Mouse (Mus musculus) adrenal gland, adult 2 months (tissue): ENCODE data around the gene Smyd3. TPM values are rescaled to one million over a fixed set of nuclear protein-coding genes. Genes with fewer than 3 reads are reported as not detected.
A peak's percentile ranks its signal among the peaks of the same experiment; 100 is the strongest.

Experiments used
- DNase-seq: peaks from one replicate; pipeline ENCODE4 v3.0.0; 2021
- polyA plus RNA-seq: library from polyadenylated mRNA; depleted of rRNA; stranded (reverse); fragments of >200 nt; gene quantifications from 2 replicates; pipeline ENCODE4 v1.2.3, GENCODE M21; 2012
- total RNA-seq, 2 experiments: library from RNA; stranded (reverse); gene quantifications; 2 replicates each; pipeline ENCODE4 v1.2.3; 2021

Smyd3 gene
- total and polyA plus RNA-seq, 3 experiments: 0.80 to 7.1 (median 5.0) TPM

DNA sequence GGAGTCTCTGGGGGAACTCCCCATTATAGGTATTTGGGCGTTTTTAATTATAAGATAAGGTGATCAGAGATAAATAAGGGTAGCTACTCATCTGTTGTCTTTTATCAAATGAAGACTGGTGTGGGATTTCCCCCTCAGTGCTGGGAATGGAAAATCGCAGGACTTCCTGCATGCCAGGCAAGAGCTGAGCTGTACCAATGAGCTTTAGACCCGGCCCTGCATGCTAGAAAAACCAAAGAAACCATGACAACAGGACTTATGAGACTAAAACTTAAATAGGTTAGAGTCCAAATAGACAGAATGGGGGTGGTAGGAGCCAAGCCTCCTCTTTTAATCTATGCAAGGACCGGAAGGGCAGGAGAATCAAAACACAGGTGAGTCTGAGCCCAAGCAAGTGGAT, 492.7 kb downstream of the Smyd3 start:
- DNase-seq: no peak

DNA sequence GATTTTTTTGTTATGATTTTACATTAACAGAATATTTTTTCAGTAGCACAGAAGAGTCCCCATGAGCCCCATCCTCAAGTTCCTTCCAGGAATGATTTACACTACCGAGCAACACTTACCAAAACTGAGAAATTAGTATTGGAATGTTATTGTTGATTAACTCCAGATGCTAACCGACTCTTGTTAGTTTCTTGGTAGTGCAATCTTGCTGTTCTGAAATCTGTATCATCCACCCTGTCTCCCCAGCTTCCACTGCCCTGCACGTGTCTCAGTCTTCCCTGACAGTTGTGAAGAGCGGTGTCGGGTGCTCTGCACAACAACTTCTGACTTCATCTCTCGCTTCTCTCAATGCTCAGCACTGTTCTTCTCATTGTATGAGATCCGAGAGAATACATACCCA, 494.4 kb downstream of the Smyd3 start:
- no peak for DNase-seq

GRCm38 (mm10) chr1:179017428-179017827, 500.4 kb downstream of the Smyd3 start:
- no peak for DNase-seq

DNA sequence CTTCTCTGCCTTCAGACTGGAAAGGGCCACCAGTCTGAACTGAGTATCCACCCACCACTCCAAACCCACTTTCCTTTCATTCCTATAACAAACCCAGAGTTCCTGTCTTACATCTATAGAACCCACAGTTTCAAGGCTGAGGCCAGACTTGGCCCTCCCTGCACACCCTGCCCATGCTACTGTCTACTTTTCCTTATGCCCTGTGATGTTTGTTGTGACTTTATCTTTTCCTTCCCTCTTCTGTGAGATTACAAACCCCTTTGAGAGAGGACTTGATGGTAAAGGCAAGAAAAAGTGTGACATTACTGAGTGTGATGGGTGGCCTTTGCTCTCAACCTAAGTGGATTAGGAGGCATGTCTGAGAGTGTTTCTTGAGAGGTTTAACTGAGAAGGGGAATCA, 504.8 kb downstream of the Smyd3 start:
- DNase-seq: no peak

DNA sequence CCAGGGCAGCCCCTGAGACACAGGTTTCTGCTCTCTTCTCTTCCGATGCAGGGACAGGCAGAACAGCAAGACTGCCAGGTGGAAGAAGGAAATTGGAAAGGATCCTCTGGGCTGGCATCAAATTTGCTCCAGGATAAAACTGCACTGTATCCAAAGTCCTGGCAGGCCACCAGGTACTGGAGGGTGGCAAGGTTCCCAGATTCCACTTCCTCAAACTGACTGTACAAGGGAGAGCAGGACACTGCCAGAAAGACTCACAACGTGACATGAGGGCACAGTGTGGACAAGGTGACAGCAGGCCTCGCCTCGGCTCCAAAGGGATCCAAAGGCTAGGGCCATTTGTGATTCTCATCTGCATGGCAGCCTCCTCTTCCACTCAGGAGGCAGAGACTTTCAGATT, 505.6 kb downstream of the Smyd3 start:
- peak; percentile 55 for DNase-seq

DNA sequence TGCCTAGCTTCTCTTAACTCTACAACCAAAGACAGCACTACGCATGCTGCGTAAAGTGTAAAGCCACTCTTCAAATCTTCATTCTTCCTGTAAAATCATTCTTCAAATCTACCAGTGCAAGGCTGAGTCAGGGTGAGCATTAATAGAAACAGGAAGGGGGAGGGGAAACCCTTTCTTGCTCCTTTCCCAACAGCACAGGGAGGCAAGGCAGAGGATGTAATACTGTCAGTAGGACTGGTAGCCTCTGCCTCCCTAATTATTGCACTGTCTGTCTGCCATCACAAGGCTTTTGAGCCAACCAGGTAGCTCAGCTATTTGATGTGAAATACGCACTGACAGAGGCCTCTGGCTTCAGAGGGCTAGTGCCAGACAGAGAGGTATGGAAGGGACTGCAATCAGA, 507.1 kb downstream of the Smyd3 start:
- DNase-seq: no peak

DNA sequence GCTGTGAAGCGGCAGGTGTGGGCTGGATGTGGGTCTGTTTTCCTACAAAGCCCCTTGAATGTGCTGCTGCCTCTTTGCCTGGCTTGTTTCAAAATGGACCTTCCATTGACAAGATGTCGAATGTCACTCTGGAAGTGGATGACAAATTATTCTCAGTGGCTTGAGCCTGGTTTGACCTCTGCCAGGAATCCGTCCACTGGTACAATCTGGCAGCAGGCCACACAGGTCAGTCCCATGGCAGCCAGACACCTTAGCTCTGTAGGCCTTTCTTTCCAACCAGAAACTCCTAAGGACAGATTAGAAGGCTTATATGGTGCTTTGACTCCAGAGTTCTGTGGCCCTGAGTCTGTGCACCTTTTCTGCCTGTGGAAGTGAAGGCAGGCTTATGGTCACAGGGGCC, 507.9 kb downstream of the Smyd3 start:
- DNase-seq: no peak

GRCm38 (mm10) chr1:179004133-179004866, 513.5 kb downstream of the Smyd3 start:
- DNase-seq: no peak

- DNase-seq: no peak
Observed at GRCm38 (mm10) chr1:179003406-179004132, 514.3 kb downstream of the Smyd3 start.

- DNase-seq: no peak
Observed at GRCm38 (mm10) chr1:178999876-179000528, 517.8 kb downstream of the Smyd3 start.

DNA sequence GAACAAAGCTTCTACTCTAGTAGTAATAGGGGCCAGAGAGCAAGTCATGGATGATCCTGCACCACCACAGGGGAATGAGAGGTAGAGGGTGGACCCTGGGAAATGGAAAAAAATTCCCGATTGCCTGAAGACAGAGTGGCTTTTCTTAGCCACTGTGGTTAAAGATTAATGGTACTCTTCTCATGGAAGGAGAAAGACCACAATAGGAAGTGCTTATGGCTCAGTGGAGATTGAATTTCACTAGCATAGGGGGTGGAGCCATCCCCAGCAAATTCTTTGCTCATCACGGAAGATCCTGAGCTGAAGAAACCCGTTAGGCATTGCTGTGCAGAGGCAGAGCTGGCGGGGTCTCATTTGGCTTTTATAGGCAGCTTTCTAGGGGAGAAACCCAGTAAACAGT, 520.0 kb downstream of the Smyd3 start:
- DNase-seq: no peak

GRCm38 (mm10) chr1:178994263-178994662, 523.6 kb downstream of the Smyd3 start:
- no peak for DNase-seq

DNA sequence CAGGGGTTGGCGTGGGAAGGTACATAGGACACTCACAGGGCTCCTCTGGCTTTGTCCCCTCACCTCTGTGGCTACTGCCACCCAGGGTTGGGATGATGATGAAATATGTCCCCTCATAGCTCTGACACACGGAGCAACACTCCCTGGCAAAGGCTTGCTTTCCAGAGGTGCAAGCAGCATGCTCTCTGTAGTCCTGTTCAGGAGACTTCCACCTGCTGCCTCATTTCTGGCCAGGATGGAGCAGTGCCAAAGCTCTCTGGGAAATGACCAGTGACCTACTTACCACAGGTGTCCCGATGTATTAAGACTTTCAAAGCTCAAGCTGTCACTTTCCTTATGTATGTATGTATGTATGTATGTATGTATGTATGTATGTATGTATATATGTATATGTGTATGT, 525.3 kb downstream of the Smyd3 start:
- DNase-seq: peak; percentile 19

GRCm38 (mm10) chr1:178991470-178991869, 526.4 kb downstream of the Smyd3 start:
- no peak for DNase-seq

GRCm38 (mm10) chr1:178991045-178991444, 526.8 kb downstream of the Smyd3 start:
- DNase-seq: no peak

DNA sequence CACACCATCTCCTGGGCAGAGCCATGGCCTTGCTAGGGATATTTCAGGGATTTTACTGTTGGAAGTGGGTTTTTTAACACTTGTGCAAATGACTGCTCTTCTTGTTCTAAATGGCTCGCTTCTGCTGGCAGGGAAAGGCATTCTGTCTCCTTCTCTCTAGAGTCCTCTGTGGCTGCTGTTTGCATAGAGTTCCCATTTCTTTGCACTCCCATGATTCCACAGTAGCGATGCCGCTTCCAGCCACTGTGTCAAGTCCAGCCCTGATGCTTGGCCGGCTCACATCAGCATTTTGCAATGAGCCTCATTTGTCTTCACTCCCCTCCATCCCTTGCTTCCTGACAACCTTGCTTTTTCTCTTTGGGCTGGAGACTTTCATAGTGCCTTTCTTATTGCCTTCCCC, 528.4 kb downstream of the Smyd3 start:
- no peak for DNase-seq

DNA sequence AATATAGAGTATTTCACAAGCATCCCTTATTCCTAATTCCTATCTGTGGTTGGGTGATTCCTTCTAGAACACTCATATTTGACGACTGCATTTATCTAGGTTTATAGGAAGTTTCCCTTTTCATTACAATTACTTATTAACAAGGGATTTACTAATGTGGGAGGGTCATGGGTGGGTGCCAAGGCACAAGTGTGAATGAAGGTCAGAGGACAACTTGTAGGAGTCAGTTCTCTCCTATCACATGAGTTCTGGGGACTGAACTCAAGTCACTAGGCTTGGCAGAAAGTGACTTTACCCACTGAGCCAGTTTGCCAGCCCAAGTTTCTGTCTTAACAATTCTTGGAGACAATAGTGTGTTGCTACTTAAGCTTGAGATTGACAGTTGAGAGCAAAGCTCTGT, 529.7 kb downstream of the Smyd3 start:
- no peak for DNase-seq

DNA sequence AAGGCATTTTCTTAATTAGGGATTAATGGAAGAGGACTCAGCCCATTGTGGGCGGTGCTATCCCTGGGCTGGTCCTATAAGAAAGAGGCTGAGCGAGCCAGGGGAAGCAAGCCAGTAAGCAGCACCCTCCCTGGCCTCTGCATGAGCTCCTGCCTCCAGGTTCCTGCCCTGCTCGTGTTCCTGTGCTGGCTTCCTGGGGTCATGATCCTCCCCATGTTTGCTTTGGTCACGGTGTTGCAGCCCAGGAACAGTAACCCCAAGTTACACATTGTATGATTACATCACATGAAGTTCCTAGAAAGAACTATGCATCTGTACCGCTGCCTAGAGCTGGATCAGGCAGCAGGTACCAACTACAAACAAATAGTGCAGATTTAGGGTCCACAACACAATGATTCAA, 536.2 kb downstream of the Smyd3 start:
- no peak for DNase-seq

- DNase-seq: no peak
Observed at GRCm38 (mm10) chr1:178980185-178980584, 537.7 kb downstream of the Smyd3 start.

DNA sequence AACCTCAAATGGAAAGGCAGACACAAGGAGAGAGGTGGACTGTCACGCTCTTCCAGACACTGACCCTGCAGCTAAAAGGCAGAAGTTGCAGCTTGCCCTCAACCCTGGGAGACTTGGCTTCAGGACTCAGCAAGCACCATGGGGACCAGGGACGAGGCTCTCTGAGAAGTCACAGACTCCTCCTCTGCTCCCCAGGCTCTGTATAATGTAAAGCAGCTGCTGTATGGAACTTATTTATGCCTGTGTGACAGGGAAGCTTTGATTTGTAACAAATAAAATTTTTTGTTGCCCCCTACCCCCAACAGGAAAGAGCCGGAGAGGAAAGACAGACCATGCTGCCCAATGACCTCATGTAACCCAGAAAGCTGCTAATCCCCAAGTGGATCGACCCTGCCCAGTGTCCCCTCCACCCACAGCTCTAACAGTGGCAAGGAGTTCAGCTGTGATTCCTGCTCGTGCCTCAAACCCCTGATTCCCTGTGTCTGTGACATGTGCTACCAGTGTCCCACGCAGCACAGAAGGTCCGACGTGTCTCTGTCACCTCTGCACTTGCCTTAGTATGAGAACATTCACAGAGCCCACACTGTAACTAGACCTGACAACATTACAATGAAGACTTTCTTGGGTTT, 539.1 kb downstream of the Smyd3 start:
- DNase-seq: no peak

- DNase-seq: no peak
Observed at GRCm38 (mm10) chr1:178972055-178972454, 545.8 kb downstream of the Smyd3 start.

DNA sequence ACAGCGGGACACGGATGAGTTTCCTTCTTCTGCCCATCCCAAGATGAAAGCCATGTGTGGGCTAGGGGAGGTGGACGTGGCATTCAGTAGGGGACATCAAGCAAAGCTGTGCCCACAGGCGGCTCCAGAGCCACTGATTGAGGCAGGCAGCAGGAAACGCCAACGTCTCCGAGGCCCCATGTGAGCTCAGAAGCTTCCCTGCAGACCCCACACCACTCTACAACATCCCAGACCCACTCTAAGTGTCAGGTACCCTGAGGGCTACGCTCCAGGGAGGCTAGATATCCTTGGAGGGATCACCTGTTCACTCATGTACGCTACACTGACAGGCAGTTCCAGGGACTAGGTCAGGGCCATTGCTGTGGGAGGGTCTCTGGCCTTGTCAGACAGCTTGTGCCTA, 556.2 kb downstream of the Smyd3 start:
- no peak for DNase-seq
